13 mouse cellular contexts compared by ENCODE assay signal in the genomic region with DNA sequence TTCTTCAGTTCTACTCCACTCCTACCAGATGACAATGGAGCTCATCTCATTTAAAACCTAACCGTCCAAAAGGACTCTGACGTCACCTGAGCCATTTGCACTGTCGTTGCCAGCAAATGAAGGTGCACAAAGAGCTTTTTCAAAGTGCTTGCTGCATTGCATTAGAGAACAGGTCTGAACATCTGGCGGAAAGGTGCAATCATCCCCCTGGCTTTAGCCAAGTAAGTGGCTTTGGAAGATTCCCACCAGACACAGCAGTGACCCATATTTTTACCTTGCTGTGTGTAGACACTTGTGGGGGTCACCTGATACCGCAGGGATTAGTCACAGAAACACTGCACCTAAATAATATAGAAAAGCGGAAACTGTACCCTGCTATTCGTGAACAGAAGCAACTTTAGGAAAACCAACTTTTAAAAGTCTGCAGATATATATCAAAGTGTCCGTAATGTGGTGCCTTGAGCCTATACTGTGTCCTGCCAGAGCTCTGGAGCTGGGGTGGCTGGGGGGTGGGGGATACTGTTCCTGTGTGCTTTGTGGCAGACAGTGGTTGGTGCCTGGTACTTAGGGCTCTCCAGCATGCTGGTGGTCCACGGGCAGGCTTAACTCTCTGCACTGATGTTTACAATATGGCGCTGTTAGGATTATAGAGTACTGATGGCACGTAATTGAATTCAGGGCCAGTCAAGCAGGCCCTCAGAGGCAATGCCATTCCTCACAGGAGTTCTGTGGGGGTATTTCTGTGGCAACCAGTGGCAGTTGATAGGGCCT.
A peak's percentile ranks its signal among the peaks of the same experiment; 100 is the strongest.
DNase-seq lines count a peak whose midpoint lies in the region; ATAC-seq and TF ChIP-seq lines count a peak whose summit lies in the region.
"Had no signal": no experiment of that assay in that cellular context is flagged by ENCODE, and none has a peak within 500 bp of the region (broad histone marks: within the 10 kb centered on the region; RNA-seq: fewer than 3 reads in every experiment).

No protein-coding gene starts in this region.

- no peak; the same call in 1 of the 2 replicates for ATAC-seq in kidney, postnatal 0 days (replicated peaks; ENCODE audit: low FRiP score, low read depth)
- ATAC-seq in limb, embryonic 11.5 days (ENCODE audit: insufficient number of reproducible peaks, low FRiP score, low TSS enrichment, low read depth): peak; percentile 79

- intact Hi-C loops in left cerebral cortex, postnatal 25 days (cut with DNase I): no loop called here

- no peak for TF ChIP-seq CTCF in kidney, postnatal 0 days (IDR thresholded peaks at IDR 0.05; ENCODE audit: low read depth)

- H3K9me3 ChIP-seq in kidney, postnatal 0 days (replicated peaks; ENCODE audit: low read length): no peaks in the 10 kb centered on the region
- no peaks in the 10 kb centered on the region for H3K9me3 ChIP-seq in limb, embryonic 11.5 days (ENCODE audit: control insufficient read depth, low read length)
- H3K9me3 ChIP-seq: hindbrain, embryonic 13.5 days had no signal

- peaks cover 3% of the 10 kb centered on the region; the same call in 1 of the 2 replicates for H3K36me3 ChIP-seq in kidney, postnatal 0 days (ENCODE audit: insufficient read depth, low read length)
- H3K36me3 ChIP-seq in limb, embryonic 11.5 days (ENCODE audit: control insufficient read depth, insufficient read depth, low read length): no peaks in the 10 kb centered on the region; the same call in 1 of the 2 replicates

- peaks cover 40% of the 10 kb centered on the region for H3K4me1 ChIP-seq in kidney, postnatal 0 days (replicated peaks; ENCODE audit: insufficient read depth, low read length)
- H3K4me1 ChIP-seq in limb, embryonic 11.5 days (ENCODE audit: control insufficient read depth, insufficient read depth, low read length): peaks cover 26% of the 10 kb centered on the region

- DNase-seq in kidney, postnatal 0 days (ENCODE audit: low spot score): no peak
- no peak for DNase-seq in kidney, adult 9 months
- peak; percentile 29 for DNase-seq in embryo, embryonic 10.5 days (ENCODE audit: low spot score)
- peak; percentile 37 for DNase-seq in embryo, embryonic 11 days
- peak; percentile 58 for DNase-seq in limb, embryonic 11.5 days (ENCODE audit: low spot score)
- DNase-seq in left cerebral cortex, adult 9 months (ENCODE audit: low spot score in 2 of 2): no peak
- DNase-seq in left cerebral cortex, postnatal 25 days (ENCODE audit: low spot score in 2 of 2): no peak
- no peak for DNase-seq in urinary bladder, postnatal 4 days (ENCODE audit: low spot score in 2 of 2)
- DNase-seq: cerebellum, adult 11-12 months; kidney, postnatal 36 days; lung, adult 2 months; spleen, adult 18-20 months had no signal

- no peak overlapping the region for H3K4me2 ChIP-seq in kidney, postnatal 0 days (ENCODE audit: low read length)
- H3K4me2 ChIP-seq in limb, embryonic 11.5 days (ENCODE audit: low read depth, severe bottlenecking): no peak overlapping the region
- H3K4me2 ChIP-seq: hindbrain, embryonic 13.5 days had no signal

- WGBS in kidney, postnatal 0 days: 57% methylated on average over 11 of the region's 11 CpGs
- WGBS in limb, embryonic 11.5 days: 42% methylated on average over 11 of the region's 11 CpGs

- H3K9ac ChIP-seq in kidney, postnatal 0 days (ENCODE audit: low read depth, low read length): no peak overlapping the region
- H3K9ac ChIP-seq in limb, embryonic 11.5 days (ENCODE audit: low read length): no peak overlapping the region
- H3K9ac ChIP-seq: hindbrain, embryonic 13.5 days had no signal

- H3K27me3 ChIP-seq in kidney, postnatal 0 days (ENCODE audit: insufficient read depth, low read length): no peaks in the 10 kb centered on the region
- H3K27me3 ChIP-seq in limb, embryonic 11.5 days (ENCODE audit: control insufficient read depth, insufficient read depth, low read length): no peaks in the 10 kb centered on the region
- H3K27me3 ChIP-seq: hindbrain, embryonic 13.5 days had no signal

- H3K4me3 ChIP-seq in kidney, postnatal 0 days (replicated peaks; ENCODE audit: low read depth, low read length): no peak overlapping the region
- no peak overlapping the region for H3K4me3 ChIP-seq in limb, embryonic 11.5 days (ENCODE audit: low read depth, low read length)
- H3K4me3 ChIP-seq: hindbrain, embryonic 13.5 days had no signal

- H3K27ac ChIP-seq in kidney, postnatal 0 days: peak overlapping the region; percentile 67; the same call in 1 of the 2 replicates
- H3K27ac ChIP-seq in limb, embryonic 11.5 days (replicated peaks; ENCODE audit: low read depth, low read length): peak overlapping the region; percentile 55; the same call in 1 of the 2 replicates
- H3K27ac ChIP-seq: hindbrain, embryonic 13.5 days had no signal

Comparison
In these comparisons a context has a peak if more than half of its experiments do, and no peak if none do; other contexts are left out.
1. DNase-seq: peak in embryo, embryonic 10.5 days (single experiment), embryo, embryonic 11 days (single experiment) and limb, embryonic 11.5 days (single experiment); none in kidney, postnatal 0 days (single experiment), kidney, adult 9 months (single experiment), left cerebral cortex, adult 9 months (0 of 2), left cerebral cortex, postnatal 25 days (0 of 2) and urinary bladder, postnatal 4 days (0 of 2).